Mouse (Mus musculus): ENCODE results near the gene Mgat3. TPM values are rescaled to one million over a fixed set of nuclear protein-coding genes. Genes with fewer than 3 reads are reported as not detected.

The Mgat3 gene
- total and polyA plus RNA-seq, 3 experiments: not detected

GRCm38 (mm10) chr15:80163274-80163673 lies 10.2 kb upstream of the Mgat3 start:
- Histone ChIP-seq H3K27me3 (ENCODE audit: control insufficient read depth in 1 of 2, insufficient read depth in 2 of 2, low read length in 2 of 2) (no peaks in the 10 kb centered on the region), H3K27ac (ENCODE audit: control insufficient read depth, low read depth, low read length) (no peak overlapping the region), H3K4me3 (ENCODE audit: control insufficient read depth in 1 of 2, insufficient read depth in 1 of 2, low read depth in 2 of 2, low read length in 2 of 2) (no peak overlapping the region), H3K9ac (ENCODE audit: control insufficient read depth, low read depth, low read length, poor library complexity, severe bottlenecking) (no peak overlapping the region), H3K4me1 (ENCODE audit: control insufficient read depth in 1 of 2, insufficient read depth in 2 of 2, low read length in 2 of 2) (no peaks in the 10 kb centered on the region), H3K36me3 (ENCODE audit: control insufficient read depth in 1 of 2, insufficient read depth in 2 of 2, low read length in 2 of 2) (no peaks in the 10 kb centered on the region; a peak in 1 of 4 replicates), H3K9me3 (replicated peaks; ENCODE audit: insufficient read depth, low read length) (no peaks in the 10 kb centered on the region), H3K79me2 (ENCODE audit: control insufficient read depth, insufficient read depth, low read length, poor library complexity) (no peaks in the 10 kb centered on the region)
- DNase-seq (ENCODE audit: low read depth, low spot score): no peak
- TF ChIP-seq E2F4 (IDR thresholded peaks at IDR 0.05; ENCODE audit: borderline replicate concordance, low read depth, low read length) (no peak), EP300 (IDR thresholded peaks at IDR 0.05; ENCODE audit: low read depth in 1 of 2, low read length in 2 of 2) (no peak), CHD2 (IDR thresholded peaks at IDR 0.05; ENCODE audit: low read length) (no peak), GABPA (IDR thresholded peaks at IDR 0.05; ENCODE audit: low read depth, low read length) (no peak), GATA1 (IDR thresholded peaks at IDR 0.05; ENCODE audit: low read depth, low read length) (no peak), ZNF384 (IDR thresholded peaks at IDR 0.05; ENCODE audit: low read depth, low read length) (no peak)

GRCm38 (mm10) chr15:80163716-80164115 lies 9.8 kb upstream of the Mgat3 start:
- Histone ChIP-seq H3K79me2 (ENCODE audit: control insufficient read depth, insufficient read depth, low read length, poor library complexity) (no peaks in the 10 kb centered on the region), H3K36me3 (ENCODE audit: control insufficient read depth in 1 of 2, insufficient read depth in 2 of 2, low read length in 2 of 2) (no peaks in the 10 kb centered on the region; a peak in 1 of 4 replicates), H3K4me1 (ENCODE audit: control insufficient read depth in 1 of 2, insufficient read depth in 2 of 2, low read length in 2 of 2) (no peaks in the 10 kb centered on the region), H3K27me3 (ENCODE audit: control insufficient read depth in 1 of 2, insufficient read depth in 2 of 2, low read length in 2 of 2) (no peaks in the 10 kb centered on the region), H3K4me3 (ENCODE audit: control insufficient read depth in 1 of 2, insufficient read depth in 1 of 2, low read depth in 2 of 2, low read length in 2 of 2) (no peak overlapping the region), H3K9me3 (replicated peaks; ENCODE audit: insufficient read depth, low read length) (no peaks in the 10 kb centered on the region), H3K9ac (ENCODE audit: control insufficient read depth, low read depth, low read length, poor library complexity, severe bottlenecking) (no peak overlapping the region), H3K27ac (ENCODE audit: control insufficient read depth, low read depth, low read length) (no peak overlapping the region)
- no peak for DNase-seq (ENCODE audit: low read depth, low spot score)
- TF ChIP-seq ETS1 (IDR thresholded peaks at IDR 0.05; ENCODE audit: low read depth, low read length): no peak
- TF ChIP-seq BHLHE40 (IDR thresholded peaks at IDR 0.05; ENCODE audit: borderline replicate concordance, low read depth, low read length): no peak
- no peak for TF ChIP-seq MAX (IDR thresholded peaks at IDR 0.05; ENCODE audit: low read length)
- no peak for TF ChIP-seq RCOR1 (IDR thresholded peaks at IDR 0.05; ENCODE audit: low read depth, low read length)
- no peak for TF ChIP-seq UBTF (IDR thresholded peaks at IDR 0.05; ENCODE audit: borderline replicate concordance, insufficient read depth, low read depth, low read length)
- TF ChIP-seq TBP (IDR thresholded peaks at IDR 0.05; ENCODE audit: low read depth, low read length): no peak
- TF ChIP-seq USF2 (IDR thresholded peaks at IDR 0.05; ENCODE audit: borderline replicate concordance in 1 of 2, insufficient read depth in 1 of 2, low read depth in 1 of 2, low read length in 2 of 2): no peak
- no peak for TF ChIP-seq MAFK (IDR thresholded peaks at IDR 0.05; ENCODE audit: borderline replicate concordance, low read depth, low read length)
- TF ChIP-seq ZC3H11A (IDR thresholded peaks at IDR 0.05; ENCODE audit: low read depth, low read length): no peak
- no peak for TF ChIP-seq SMC3 (IDR thresholded peaks at IDR 0.05; ENCODE audit: low read depth, low read length)
- TF ChIP-seq ZNF384 (IDR thresholded peaks at IDR 0.05; ENCODE audit: low read depth, low read length): no peak
- TF ChIP-seq ZKSCAN1 (IDR thresholded peaks at IDR 0.05; ENCODE audit: low read depth, low read length): no peak
- no peak for TF ChIP-seq ELF1 (IDR thresholded peaks at IDR 0.05; ENCODE audit: low read depth, low read length)
- no peak for TF ChIP-seq JUND (IDR thresholded peaks at IDR 0.05; ENCODE audit: low read depth, low read length)
